Mouse (Mus musculus) hindbrain, embryonic 10.5 days (tissue): ENCODE results near the gene Enox1. TPM values are rescaled to one million over a fixed set of nuclear protein-coding genes. Genes with fewer than 3 reads are reported as not detected.
"Not testable (repeated sequence)": the region's sequence is repeated elsewhere in the genome, so short reads cannot be mapped to it uniquely, and the experiment has no call there.

Experiments
- DNase-seq: peaks from one replicate; pipeline ENCODE4 v3.0.0-alpha.2; 2017; ENCODE audit warnings: low spot score
- H3K27ac ChIP-seq: fragments of 300-500 bp; sonication (generic); 2 replicates; pipeline ENCODE4 v1.5.1; 2016; ENCODE audit warnings: mild to moderate bottlenecking, moderate library complexity
- H3K27me3 ChIP-seq: fragments of 300-500 bp; sonication (generic); 2 replicates; pipeline ENCODE4 v1.6.1; 2016; ENCODE audit warnings: mild to moderate bottlenecking; ENCODE audit not compliant: poor library complexity, insufficient read depth, severe bottlenecking
- H3K36me3 ChIP-seq: fragments of 300-500 bp; sonication (generic); 2 replicates; pipeline ENCODE4 v1.6.1; 2016; ENCODE audit warnings: mild to moderate bottlenecking, moderate library complexity
- H3K4me1 ChIP-seq: fragments of 300-500 bp; sonication (generic); replicated peaks from 2 replicates; pipeline ENCODE4 v1.6.1; 2016; ENCODE audit warnings: mild to moderate bottlenecking
- H3K4me3 ChIP-seq: fragments of 300-500 bp; sonication (generic); 2 replicates; pipeline ENCODE4 v1.5.1; 2016; ENCODE audit warnings: mild to moderate bottlenecking, moderate library complexity
- H3K9me3 ChIP-seq: fragments of 300-500 bp; sonication (generic); 2 replicates; pipeline ENCODE4 v1.6.1; 2016; ENCODE audit warnings: mild to moderate bottlenecking, moderate library complexity
- WGBS: fragments of 180-500 bp; shearing (Covaris S2); methylation state at CpG from one replicate; pipeline ENCODE4 v1.1.7; 2016; 5-methylcytosine and 5-hydroxymethylcytosine counted together
- polyA plus RNA-seq: library from polyadenylated mRNA; unstranded; fragments of >200 nt; fragmentation: Nextera tagmentation; extraction: Ambion mirVana; gene quantifications from 2 replicates; pipeline ENCODE4 v1.2.1, GENCODE M21; 2016

Gene Enox1
- polyA plus RNA-seq, 1 experiment from 2014 or later = 17.6 TPM

DNA sequence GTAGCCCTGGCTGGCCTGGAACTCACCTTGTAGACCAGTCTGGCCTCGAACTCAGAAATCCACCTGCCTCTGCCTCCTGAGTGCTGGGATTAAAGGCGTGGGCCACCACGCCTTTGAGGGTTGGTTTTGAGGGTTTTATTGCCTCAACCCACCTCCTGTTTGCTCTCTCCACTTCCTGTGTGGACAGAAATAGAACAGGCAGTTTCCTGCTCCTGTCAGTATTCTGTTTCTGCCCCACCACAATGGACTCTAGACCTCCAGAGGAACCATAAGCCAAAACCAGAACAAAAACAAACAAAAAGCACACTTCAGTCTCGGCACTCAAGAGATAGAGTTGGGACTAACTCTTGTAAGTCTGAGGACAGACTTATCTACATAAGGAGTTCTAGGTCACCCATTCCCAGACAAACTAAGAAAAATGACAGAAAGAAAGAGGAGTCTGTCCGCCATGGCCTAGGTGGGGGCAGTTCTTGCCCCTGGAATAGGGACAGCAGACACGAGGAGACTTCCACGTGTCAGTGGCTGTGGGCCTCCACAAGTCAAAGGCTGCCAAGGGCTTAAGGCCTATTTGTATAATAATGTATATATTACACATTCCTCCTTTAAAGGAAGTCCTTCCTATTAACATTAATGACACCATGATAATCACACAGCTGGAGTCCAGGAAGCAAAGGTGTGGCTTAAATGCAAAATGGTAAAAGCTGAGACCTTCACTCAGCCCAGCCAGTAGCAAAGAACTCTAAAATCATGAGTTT is 362.6 kb downstream of the Enox1 start:
- 82% methylated on average over 7 of the region's 7 CpGs for WGBS
- DNase-seq = no peak
- Histone ChIP-seq H3K36me3 (no peaks in the 10 kb centered on the region), H3K9me3 (no peaks in the 10 kb centered on the region), H3K27ac (no peak overlapping the region), H3K4me3 (no peak overlapping the region), H3K27me3 (no peaks in the 10 kb centered on the region), H3K4me1 (peaks cover 3% of the 10 kb centered on the region; the same call in 1 of the 2 replicates)

DNA sequence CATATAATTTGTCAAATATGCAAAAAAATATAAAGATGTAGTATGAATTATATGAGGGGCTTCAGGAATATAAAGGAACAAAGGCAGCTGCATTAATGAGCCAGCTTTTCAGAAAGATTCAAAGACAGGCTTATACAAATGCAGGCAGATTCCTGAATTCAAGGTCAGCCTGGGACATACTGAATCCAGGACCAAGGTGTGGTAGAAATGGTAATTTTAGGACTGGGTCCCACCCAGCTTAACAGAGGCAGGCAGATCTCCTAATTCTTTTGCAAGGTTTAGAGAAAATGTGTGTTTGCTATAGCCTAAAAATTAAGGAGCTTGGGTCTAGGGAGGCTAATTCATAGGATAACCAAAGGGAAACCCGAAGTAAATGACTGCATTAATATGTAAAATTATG is 363.1 kb downstream of the Enox1 start:
- Histone ChIP-seq H3K36me3 (no peaks in the 10 kb centered on the region), H3K27ac (no peak overlapping the region), H3K4me1 (peaks cover 3% of the 10 kb centered on the region; the same call in 1 of the 2 replicates), H3K27me3 (no peaks in the 10 kb centered on the region), H3K9me3 (no peaks in the 10 kb centered on the region), H3K4me3 (no peak overlapping the region)
- DNase-seq = no peak
- 88% methylated on average over 1 of the region's 1 CpGs for WGBS

- H3K27me3 ChIP-seq = no peaks in the 10 kb centered on the region
- WGBS = 93% methylated on average over 4 of the region's 4 CpGs
- H3K27ac ChIP-seq = no peak overlapping the region
- DNase-seq = no peak
- no peak overlapping the region for H3K4me3 ChIP-seq
- H3K4me1 ChIP-seq = peaks cover under 1% of the 10 kb centered on the region; the same call in 1 of the 2 replicates
- no peaks in the 10 kb centered on the region for H3K9me3 ChIP-seq
- no peaks in the 10 kb centered on the region for H3K36me3 ChIP-seq
Measured at GRCm38 (mm10) chr14:77524303-77524702, 367.7 kb downstream of the Enox1 start.

- DNase-seq = no peak
- Histone ChIP-seq H3K27me3 (no peaks in the 10 kb centered on the region), H3K36me3 (no peaks in the 10 kb centered on the region), H3K27ac (no peak overlapping the region), H3K4me3 (no peak overlapping the region), H3K9me3 (no peaks in the 10 kb centered on the region), H3K4me1 (no peaks in the 10 kb centered on the region)
- WGBS = 90% methylated on average over 1 of the region's 1 CpGs
Measured at GRCm38 (mm10) chr14:77526262-77526661, 369.7 kb downstream of the Enox1 start.

- Histone ChIP-seq H3K36me3 (no peaks in the 10 kb centered on the region), H3K4me3 (no peak overlapping the region), H3K9me3 (no peaks in the 10 kb centered on the region), H3K4me1 (no peaks in the 10 kb centered on the region), H3K27me3 (no peaks in the 10 kb centered on the region), H3K27ac (no peak overlapping the region)
- no peak for DNase-seq
- WGBS = 90% methylated on average over 9 of the region's 9 CpGs
Measured at GRCm38 (mm10) chr14:77529201-77529600, 372.6 kb downstream of the Enox1 start.

- WGBS = 97% methylated on average over 5 of the region's 5 CpGs
- H3K27ac ChIP-seq = no peak overlapping the region
- H3K9me3 ChIP-seq = no peaks in the 10 kb centered on the region
- no peaks in the 10 kb centered on the region for H3K4me1 ChIP-seq
- no peaks in the 10 kb centered on the region for H3K36me3 ChIP-seq
- no peak for DNase-seq
- no peaks in the 10 kb centered on the region for H3K27me3 ChIP-seq
- no peak overlapping the region for H3K4me3 ChIP-seq
Measured at GRCm38 (mm10) chr14:77529621-77530020, 373.1 kb downstream of the Enox1 start.

DNA sequence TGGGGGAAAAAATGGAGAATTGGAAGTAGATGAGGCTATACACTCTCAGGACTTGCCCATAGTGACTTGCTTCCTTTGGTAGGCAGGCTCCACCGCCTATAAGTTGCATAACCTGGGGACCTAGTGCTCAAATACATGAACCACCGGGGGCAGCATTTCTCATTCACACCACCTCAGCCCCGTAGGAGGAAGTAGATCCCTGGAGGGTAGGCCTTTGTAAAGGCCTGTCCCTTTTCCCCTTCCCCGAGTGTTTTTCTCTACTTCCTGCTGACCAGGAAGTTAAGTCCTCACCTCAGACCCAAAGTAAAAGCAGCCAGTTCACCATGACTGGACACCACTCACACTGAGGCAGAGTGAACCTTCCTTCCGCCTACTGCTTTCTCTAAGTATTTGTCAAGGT is 377.1 kb downstream of the Enox1 start:
- no peak for DNase-seq
- 71% methylated on average over 5 of the region's 5 CpGs for WGBS
- no peaks in the 10 kb centered on the region for H3K4me1 ChIP-seq

GRCm38 (mm10) chr14:77534120-77534519 is 377.6 kb downstream of the Enox1 start:
- no peaks in the 10 kb centered on the region for H3K9me3 ChIP-seq
- H3K4me1 ChIP-seq = no peaks in the 10 kb centered on the region
- 89% methylated on average over 7 of the region's 7 CpGs for WGBS
- no peak overlapping the region for H3K4me3 ChIP-seq
- no peak for DNase-seq
- H3K27me3 ChIP-seq = no peaks in the 10 kb centered on the region
- H3K27ac ChIP-seq = no peak overlapping the region
- no peaks in the 10 kb centered on the region for H3K36me3 ChIP-seq

More for the DNA sequence above, 377.1 kb downstream of the Enox1 start:
- no peak overlapping the region for H3K4me3 ChIP-seq
- no peaks in the 10 kb centered on the region for H3K36me3 ChIP-seq
- H3K27me3 ChIP-seq = no peaks in the 10 kb centered on the region
- no peaks in the 10 kb centered on the region for H3K9me3 ChIP-seq
- H3K27ac ChIP-seq = no peak overlapping the region

DNA sequence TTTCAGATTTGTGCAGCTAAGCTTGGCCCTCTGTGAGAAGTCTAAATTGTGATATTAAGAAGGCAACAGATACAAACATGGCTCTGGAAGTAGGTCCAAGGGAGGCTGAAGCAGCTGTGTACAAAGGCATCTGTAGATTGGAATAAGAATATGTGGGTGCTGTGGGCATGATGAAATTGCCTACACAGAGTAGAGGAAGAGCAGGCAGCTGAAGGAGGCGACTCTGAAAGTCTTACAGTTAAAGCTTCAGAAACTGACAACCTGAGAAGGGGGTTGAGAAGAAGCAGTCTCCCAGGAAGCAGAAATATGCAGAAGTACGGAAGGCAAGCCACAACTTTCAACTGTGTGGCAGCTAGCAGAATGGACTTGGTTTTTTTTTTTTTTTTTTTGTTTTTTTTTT is 380.0 kb downstream of the Enox1 start:
- H3K27me3 ChIP-seq = no peaks in the 10 kb centered on the region
- no peaks in the 10 kb centered on the region for H3K9me3 ChIP-seq
- no peaks in the 10 kb centered on the region for H3K36me3 ChIP-seq
- no peak for DNase-seq
- H3K4me3 ChIP-seq = no peak overlapping the region
- no peaks in the 10 kb centered on the region for H3K4me1 ChIP-seq
- no peak overlapping the region for H3K27ac ChIP-seq
- 86% methylated on average over 2 of the region's 2 CpGs for WGBS

GRCm38 (mm10) chr14:77539563-77539962 is 383.0 kb downstream of the Enox1 start:
- H3K9me3 ChIP-seq, DNase-seq, H3K27ac ChIP-seq, H3K27me3 ChIP-seq, H3K4me1 ChIP-seq, H3K36me3 ChIP-seq, H3K4me3 ChIP-seq: not testable (repeated sequence)
- 54% methylated on average over 21 of the region's 21 CpGs for WGBS

DNA sequence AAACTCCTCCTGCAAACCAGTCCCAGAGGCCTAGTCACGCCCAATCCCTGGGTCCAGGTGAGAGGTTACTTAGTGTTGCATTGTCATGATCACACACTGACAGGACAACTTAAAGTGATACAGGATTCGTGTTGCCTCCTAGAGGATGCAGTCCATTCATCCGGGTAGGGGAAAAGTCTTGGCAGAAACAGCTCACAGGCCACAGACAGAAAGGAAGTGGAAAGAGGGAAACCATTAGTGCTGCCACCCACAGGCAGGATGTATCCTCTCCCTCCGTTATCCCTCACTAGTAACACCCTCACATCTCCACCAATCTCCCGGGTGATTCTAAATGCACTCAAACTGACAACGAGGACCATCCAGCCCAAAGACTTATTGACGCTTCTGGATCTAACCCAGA is 385.4 kb downstream of the Enox1 start:
- 78% methylated on average over 7 of the region's 7 CpGs for WGBS
- H3K36me3 ChIP-seq = no peaks in the 10 kb centered on the region
- no peaks in the 10 kb centered on the region for H3K4me1 ChIP-seq
- no peak overlapping the region for H3K27ac ChIP-seq
- no peak for DNase-seq
- H3K9me3 ChIP-seq = no peaks in the 10 kb centered on the region
- H3K4me3 ChIP-seq = no peak overlapping the region
- no peaks in the 10 kb centered on the region for H3K27me3 ChIP-seq

DNA sequence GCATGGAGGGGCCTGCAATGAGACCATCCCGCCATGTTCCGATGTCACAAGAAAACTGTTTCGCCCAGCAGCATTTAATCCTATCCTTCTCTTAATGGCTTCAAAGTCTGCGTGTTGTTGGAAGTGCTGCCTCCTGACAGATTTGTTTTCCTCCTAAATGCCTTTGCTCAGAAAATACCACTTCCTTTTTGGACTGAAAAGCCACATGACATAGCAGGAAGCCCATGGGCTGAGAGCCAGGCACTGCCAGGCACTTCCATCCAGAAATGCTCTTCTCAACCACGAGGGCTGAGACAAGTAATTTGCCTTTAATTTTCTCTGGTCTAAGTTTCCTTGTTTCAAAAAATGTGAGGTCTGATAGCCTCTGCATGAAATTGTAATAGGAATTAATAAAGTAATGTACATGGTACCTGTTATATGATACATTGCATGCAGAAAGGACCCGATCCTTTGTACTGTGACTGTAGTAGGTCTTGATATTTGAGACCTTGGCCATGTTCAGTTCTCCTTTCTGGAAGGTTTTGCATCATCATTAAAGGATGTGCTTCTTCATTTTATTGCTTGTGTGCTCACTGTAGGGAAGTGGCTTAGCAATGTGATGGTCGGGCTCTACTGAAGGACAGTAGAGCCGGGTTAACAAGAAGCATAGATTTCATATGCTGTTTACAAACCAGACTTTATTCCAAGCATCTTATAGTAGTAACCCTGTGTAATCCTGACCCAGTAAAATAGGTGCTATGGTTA is 390.1 kb downstream of the Enox1 start:
- WGBS = 95% methylated on average over 8 of the region's 8 CpGs
- Histone ChIP-seq H3K9me3 (no peaks in the 10 kb centered on the region), H3K4me3 (no peak overlapping the region), H3K4me1 (no peaks in the 10 kb centered on the region), H3K27me3 (no peaks in the 10 kb centered on the region), H3K36me3 (no peaks in the 10 kb centered on the region), H3K27ac (no peak overlapping the region)
- DNase-seq = no peak

GRCm38 (mm10) chr14:77547351-77547750 is 390.8 kb downstream of the Enox1 start:
- Histone ChIP-seq H3K27me3 (no peaks in the 10 kb centered on the region), H3K27ac (no peak overlapping the region), H3K9me3 (no peaks in the 10 kb centered on the region), H3K4me3 (no peak overlapping the region), H3K4me1 (no peaks in the 10 kb centered on the region), H3K36me3 (no peaks in the 10 kb centered on the region)
- 88% methylated on average over 5 of the region's 5 CpGs for WGBS
- DNase-seq = no peak
